Mouse (Mus musculus) lung, postnatal 0 days (tissue): ENCODE results near the gene Wipi1. TPM values are rescaled to one million over a fixed set of nuclear protein-coding genes. Genes with fewer than 3 reads are reported as not detected.

Experiments
- ATAC-seq: fragments of 200-750 bp; cut with Nextera tagmentation; 2 replicates; pipeline ENCODE4 v1.8.0; 2017; ENCODE audit warnings: moderate library complexity
- DNase-seq: peaks from one replicate; pipeline ENCODE4 v3.0.0-alpha.2; 2016; ENCODE audit warnings: low spot score
- H3K27ac ChIP-seq: fragments of 300-500 bp; sonication (generic); 2 replicates; pipeline ENCODE4 v1.5.1; 2014; ENCODE audit warnings: antibody characterized with exemption, mild to moderate bottlenecking, low read length, mixed read lengths
- H3K27me3 ChIP-seq: fragments of 300-500 bp; sonication (generic); replicated peaks from 2 replicates; pipeline ENCODE4 v1.6.1; 2014; ENCODE audit warnings: low read length, mixed read lengths; ENCODE audit not compliant: insufficient read depth
- H3K36me3 ChIP-seq: fragments of 300-500 bp; sonication (generic); 2 replicates; pipeline ENCODE4 v1.6.1; 2014; ENCODE audit warnings: low read length, mixed read lengths; ENCODE audit not compliant: insufficient read depth
- H3K4me1 ChIP-seq: fragments of 300-500 bp; sonication (generic); 2 replicates; pipeline ENCODE4 v1.6.1; 2014; ENCODE audit warnings: antibody characterized with exemption, low read depth, low read length, mixed read lengths; ENCODE audit not compliant: insufficient read depth
- H3K4me2 ChIP-seq: fragments of 300-500 bp; sonication (generic); replicated peaks from 2 replicates; pipeline ENCODE4 v1.6.1; 2014; ENCODE audit warnings: low read depth, mild to moderate bottlenecking, low read length, moderate library complexity, mixed read lengths
- H3K4me3 ChIP-seq: fragments of 300-500 bp; sonication (generic); 2 replicates; pipeline ENCODE4 v1.5.1; 2014; ENCODE audit warnings: low read depth, low read length
- H3K9ac ChIP-seq: fragments of 300-500 bp; sonication (generic); replicated peaks from 2 replicates; pipeline ENCODE4 v1.6.1; 2014; ENCODE audit warnings: low read depth, mild to moderate bottlenecking
- H3K9me3 ChIP-seq: fragments of 300-500 bp; sonication (generic); 2 replicates; pipeline ENCODE4 v1.6.1; 2016; ENCODE audit warnings: low read length, mixed read lengths
- CTCF ChIP-seq: IDR thresholded peaks from 2 replicates; pipeline ENCODE4 v1.5.1; 2016; ENCODE audit warnings: antibody characterized with exemption, mild to moderate bottlenecking
- EP300 ChIP-seq: IDR thresholded peaks from 2 replicates; pipeline ENCODE4 v1.6.1; 2016; ENCODE audit warnings: antibody characterized with exemption, mild to moderate bottlenecking, control low read depth
- WGBS: fragments of 180-500 bp; shearing (Covaris S2); extraction: QIAGEN DNeasy Blood & Tissue Kit; methylation state at CpG from one replicate; pipeline ENCODE4 v1.1.7; 2014; 5-methylcytosine and 5-hydroxymethylcytosine counted together
- polyA plus RNA-seq: library from polyadenylated mRNA; unstranded; fragments of >200 nt; fragmentation: Nextera tagmentation; extraction: Ambion mirVana; gene quantifications from 2 replicates; pipeline ENCODE4 v1.2.1, GENCODE M21; 2015

Gene Wipi1
- polyA plus RNA-seq, 1 experiment from 2014 or later = 65.1 TPM

DNA sequence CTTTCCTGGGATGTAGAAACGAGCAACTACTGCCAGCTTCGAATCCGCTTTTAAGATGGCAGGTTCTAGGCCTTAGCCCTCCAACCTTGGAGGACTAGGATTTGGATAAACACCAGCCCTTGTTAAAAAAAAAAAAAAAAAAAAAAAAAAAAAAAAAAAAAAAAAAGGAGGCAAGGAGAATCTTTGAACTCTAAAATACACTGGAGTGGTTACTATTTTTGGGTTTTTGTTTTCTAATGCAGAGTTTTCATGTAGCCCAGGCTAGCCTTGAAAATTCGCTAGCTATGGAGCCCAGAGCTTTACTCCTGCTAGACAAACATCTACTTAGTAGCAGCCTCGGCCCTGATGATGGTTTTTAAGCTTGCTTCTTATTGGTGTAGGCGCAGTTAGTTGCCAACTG is 4.2 kb downstream of the Wipi1 start:
- H3K27ac ChIP-seq = no peak overlapping the region
- DNase-seq (no peak), ATAC-seq (no peak)
- no peak for TF ChIP-seq CTCF
- no peak for TF ChIP-seq EP300
- no peak overlapping the region for H3K4me2 ChIP-seq
- no peak overlapping the region for H3K9ac ChIP-seq
- H3K27me3 ChIP-seq = no peaks in the 10 kb centered on the region
- WGBS = 76% methylated on average over 6 of the region's 6 CpGs
- 0 out of 2 replicates have a peak, but pooled peaks cover 8% of the 10 kb centered on the region for H3K36me3 ChIP-seq
- H3K4me3 ChIP-seq = no peak overlapping the region
- H3K9me3 ChIP-seq = no peaks in the 10 kb centered on the region
- peaks cover 12% of the 10 kb centered on the region; the same call in 1 of the 2 replicates for H3K4me1 ChIP-seq

DNA sequence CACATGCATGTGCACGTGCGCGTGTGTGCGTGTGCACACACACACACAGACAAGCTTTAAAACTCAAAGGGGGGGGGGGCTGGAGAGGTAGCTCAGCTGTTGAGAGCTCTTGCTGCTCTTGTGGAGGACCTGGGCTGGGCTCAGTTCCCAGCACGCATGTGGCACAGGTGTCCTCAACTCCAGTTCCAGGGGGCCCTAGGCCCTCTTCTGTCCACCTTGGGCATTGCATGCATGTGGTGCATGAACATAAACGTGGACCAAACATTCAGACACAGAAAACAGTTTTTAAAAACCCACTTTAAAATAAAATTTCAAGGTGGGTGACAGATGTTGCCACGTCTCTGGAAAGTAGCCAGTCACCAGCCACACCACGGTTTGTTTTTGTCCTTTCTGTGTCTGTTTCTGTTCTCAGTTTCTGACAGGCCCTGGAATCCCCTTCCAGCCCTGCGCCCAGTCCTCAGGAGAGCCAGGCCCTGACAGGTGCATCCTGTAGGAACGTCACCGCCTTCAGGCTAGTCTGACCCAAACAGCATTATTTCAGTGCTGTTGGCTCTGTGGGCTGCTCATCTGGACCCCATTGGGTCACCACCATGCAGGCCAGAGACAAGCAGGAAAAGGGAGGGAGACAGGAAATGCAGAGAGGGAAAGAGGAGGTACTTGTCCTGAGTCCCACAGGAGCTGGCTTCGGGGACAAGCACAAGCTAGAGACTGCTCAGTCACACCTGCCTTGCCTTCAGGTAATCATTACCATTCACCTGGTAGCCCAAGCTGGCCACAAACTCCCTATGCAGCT is 12.8 kb downstream of the Wipi1 start:
- Histone ChIP-seq H3K4me2 (no peak overlapping the region), H3K36me3 (peaks cover 38% of the 10 kb centered on the region), H3K9ac (no peak overlapping the region), H3K4me1 (no peaks in the 10 kb centered on the region; the same call in 1 of the 2 replicates), H3K4me3 (no peak overlapping the region), H3K9me3 (no peaks in the 10 kb centered on the region), H3K27me3 (no peaks in the 10 kb centered on the region), H3K27ac (no peak overlapping the region)
- ATAC-seq (no peak), DNase-seq (no peak)
- TF ChIP-seq CTCF (peak; percentile 40), EP300 (no peak)
- WGBS = 80% methylated on average over 12 of the region's 12 CpGs

GRCm38 (mm10) chr11:109594761-109595160 is 17.0 kb downstream of the Wipi1 start:
- no peaks in the 10 kb centered on the region; the same call in 1 of the 2 replicates for H3K4me1 ChIP-seq
- DNase-seq = no peak
- H3K9me3 ChIP-seq = no peaks in the 10 kb centered on the region
- peaks cover 17% of the 10 kb centered on the region for H3K36me3 ChIP-seq
- H3K27me3 ChIP-seq = no peaks in the 10 kb centered on the region
- no peak for TF ChIP-seq EP300
- no peak for TF ChIP-seq CTCF
- no peak overlapping the region for H3K4me2 ChIP-seq
- WGBS = 77% methylated on average over 8 of the region's 8 CpGs
- no peak for ATAC-seq
- H3K27ac ChIP-seq = no peak overlapping the region
- H3K9ac ChIP-seq = no peak overlapping the region
- H3K4me3 ChIP-seq = no peak overlapping the region

- peak; percentile 89 for ATAC-seq
- 22% methylated on average over 6 of the region's 6 CpGs for WGBS
These were observed 18.4 kb downstream of the Wipi1 start for GRCm38 (mm10) chr11:109593200-109593981.

DNA sequence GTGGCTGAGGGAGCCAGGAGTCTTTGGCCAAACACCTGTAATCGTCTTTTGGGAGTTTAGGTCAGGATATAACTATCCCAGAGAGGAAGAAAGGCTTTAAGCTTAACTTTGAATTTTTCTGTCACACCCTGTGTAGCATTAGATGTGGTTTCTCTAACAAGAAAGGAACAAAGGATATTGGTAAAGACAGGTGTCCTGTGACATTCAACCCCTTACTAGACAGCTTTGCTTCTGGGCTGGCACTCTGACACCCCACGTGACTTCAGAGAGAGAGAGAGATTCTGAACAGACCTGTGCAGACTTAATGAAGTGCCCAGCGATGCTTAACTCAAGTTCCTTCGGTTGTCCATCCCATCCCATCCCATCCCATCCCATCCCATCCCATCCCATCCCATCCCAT is 20.3 kb downstream of the Wipi1 start:
- ATAC-seq (no peak), DNase-seq (no peak)
- H3K27ac ChIP-seq = no peak overlapping the region
- H3K27me3 ChIP-seq = no peaks in the 10 kb centered on the region
- no peak overlapping the region for H3K9ac ChIP-seq
- H3K4me2 ChIP-seq = no peak overlapping the region
- 80% methylated on average over 4 of the region's 4 CpGs for WGBS
- H3K36me3 ChIP-seq = peaks cover 13% of the 10 kb centered on the region
- no peak overlapping the region for H3K4me3 ChIP-seq
- no peaks in the 10 kb centered on the region for H3K9me3 ChIP-seq
- no peaks in the 10 kb centered on the region; the same call in 1 of the 2 replicates for H3K4me1 ChIP-seq
- TF ChIP-seq EP300 = no peak
- no peak for TF ChIP-seq CTCF

More at GRCm38 (mm10) chr11:109593200-109593981, 18.4 kb downstream of the Wipi1 start:
- no peak for TF ChIP-seq CTCF
- TF ChIP-seq EP300 = no peak; the same call in 1 of the 2 replicates
- Histone ChIP-seq H3K27me3 (no peaks in the 10 kb centered on the region), H3K36me3 (peaks cover 17% of the 10 kb centered on the region), H3K4me1 (no peaks in the 10 kb centered on the region; the same call in 1 of the 2 replicates), H3K9me3 (no peaks in the 10 kb centered on the region), H3K27ac (no peak overlapping the region; the same call in 1 of the 2 replicates), H3K9ac (no peak overlapping the region), H3K4me2 (no peak overlapping the region), H3K4me3 (no peak overlapping the region)
- peak; percentile 78 for DNase-seq

DNA sequence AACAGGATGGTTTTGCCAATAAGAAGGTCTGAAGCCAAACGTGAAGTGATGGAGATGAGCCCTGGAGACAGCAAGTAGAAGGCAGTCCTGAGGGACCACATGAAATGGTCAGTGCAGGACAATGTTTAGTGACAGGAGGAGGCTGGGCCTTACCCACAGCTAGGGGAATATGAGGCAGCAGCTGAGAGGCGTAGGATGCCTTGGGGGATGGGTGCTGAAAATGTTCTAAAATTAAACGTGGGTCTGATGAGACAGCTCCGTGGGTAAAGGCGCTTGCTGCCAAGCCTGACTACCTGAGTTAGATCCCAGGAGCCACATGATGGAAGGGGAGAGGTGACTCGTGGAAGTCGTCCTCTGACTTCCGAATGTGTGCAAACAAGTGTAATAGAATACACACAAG is 21.8 kb downstream of the Wipi1 start:
- 81% methylated on average over 8 of the region's 8 CpGs for WGBS
- no peaks in the 10 kb centered on the region for H3K27me3 ChIP-seq
- no peak overlapping the region for H3K4me3 ChIP-seq
- no peak for DNase-seq
- H3K4me2 ChIP-seq = no peak overlapping the region
- no peaks in the 10 kb centered on the region; the same call in 1 of the 2 replicates for H3K4me1 ChIP-seq
- ATAC-seq = no peak
- TF ChIP-seq EP300 (no peak), CTCF (no peak)
- no peaks in the 10 kb centered on the region for H3K9me3 ChIP-seq
- no peak overlapping the region for H3K9ac ChIP-seq
- H3K27ac ChIP-seq = no peak overlapping the region
- no peaks in the 10 kb centered on the region; the same call in 1 of the 2 replicates for H3K36me3 ChIP-seq
